16 mouse cellular contexts compared by ENCODE assay signal in genomic region chr5:136914183-136914582, GRCm38 (mm10).
"Had no signal": no experiment of that assay in that cellular context is flagged by ENCODE, and none has a peak within 500 bp of the region (broad histone marks: within the 10 kb centered on the region; RNA-seq: fewer than 3 reads in every experiment).

No protein-coding gene starts in this region.

- DNase-seq: retina, postnatal 1 day; right cerebral cortex, adult 18-20 months; right cerebral cortex, postnatal 14 days; right cerebral cortex, postnatal 25 days; right cerebral cortex, postnatal 4 days; spleen, adult 18-20 months; thymus, adult 18-20 months; thymus, adult 2 months; thymus, postnatal 14 days; thymus, postnatal 25 days; thymus, postnatal 36 days; thymus, postnatal 4 days had no signal

- H3K4me1 ChIP-seq: stomach, embryonic 15.5 days had no signal

- H3K4me3 ChIP-seq: neural tube, embryonic 13.5 days; neural tube, embryonic 15.5 days; stomach, embryonic 15.5 days had no signal

- H3K9me3 ChIP-seq: neural tube, embryonic 13.5 days; neural tube, embryonic 15.5 days; stomach, embryonic 15.5 days had no signal

- H3K9ac ChIP-seq: neural tube, embryonic 13.5 days; neural tube, embryonic 15.5 days; stomach, embryonic 15.5 days had no signal

- H3K27me3 ChIP-seq: neural tube, embryonic 13.5 days; neural tube, embryonic 15.5 days; stomach, embryonic 15.5 days had no signal

- H3K27ac ChIP-seq: neural tube, embryonic 13.5 days; neural tube, embryonic 15.5 days; stomach, embryonic 15.5 days; stomach, postnatal 0 days had no signal

- H3K4me2 ChIP-seq: neural tube, embryonic 13.5 days; neural tube, embryonic 15.5 days; stomach, embryonic 15.5 days had no signal
